Mouse (Mus musculus) E14TG2a.4 (cell line): Measurements from ENCODE around the gene Gm17359.

Experiments used
- H3K27me3 ChIP-seq: 2 replicates; pipeline ENCODE4 v1.6.1; 2014; ENCODE audit warnings: low read length, control low read depth; ENCODE audit not compliant: insufficient read depth
- H3K36me3 ChIP-seq: 2 replicates; pipeline ENCODE4 v1.6.1; 2014; ENCODE audit warnings: low read length, control low read depth; ENCODE audit not compliant: insufficient read depth
- H3K4me1 ChIP-seq: replicated peaks from 2 replicates; pipeline ENCODE4 v1.6.1; 2014; ENCODE audit warnings: low read depth, low read length, control low read depth
- H3K4me3 ChIP-seq: replicated peaks from 2 replicates; pipeline ENCODE4 v1.5.1; 2014; ENCODE audit warnings: mild to moderate bottlenecking, low read length
- H3K9me3 ChIP-seq: 2 replicates; pipeline ENCODE4 v1.6.1; 2014; ENCODE audit warnings: low read length, control low read depth
- CTCF ChIP-seq: conservative IDR thresholded peaks from 2 replicates; pipeline ENCODE4 v1.5.1; 2014; ENCODE audit warnings: low read length
- NANOG ChIP-seq: IDR thresholded peaks from 2 replicates; pipeline ENCODE4 v1.6.1; 2014; ENCODE audit warnings: borderline replicate concordance, low read length, mixed read lengths
- POU5F1 ChIP-seq: IDR thresholded peaks from 2 replicates; pipeline ENCODE4 v1.6.1; 2014; ENCODE audit warnings: low read length, borderline replicate concordance

Gene Gm17359

GRCm38 (mm10) chr3:79415929-79416328, 79.5 kb downstream of the Gm17359 start:
- Histone ChIP-seq H3K9me3 (no peaks in the 10 kb centered on the region), H3K27me3 (peaks cover 2% of the 10 kb centered on the region)

DNA sequence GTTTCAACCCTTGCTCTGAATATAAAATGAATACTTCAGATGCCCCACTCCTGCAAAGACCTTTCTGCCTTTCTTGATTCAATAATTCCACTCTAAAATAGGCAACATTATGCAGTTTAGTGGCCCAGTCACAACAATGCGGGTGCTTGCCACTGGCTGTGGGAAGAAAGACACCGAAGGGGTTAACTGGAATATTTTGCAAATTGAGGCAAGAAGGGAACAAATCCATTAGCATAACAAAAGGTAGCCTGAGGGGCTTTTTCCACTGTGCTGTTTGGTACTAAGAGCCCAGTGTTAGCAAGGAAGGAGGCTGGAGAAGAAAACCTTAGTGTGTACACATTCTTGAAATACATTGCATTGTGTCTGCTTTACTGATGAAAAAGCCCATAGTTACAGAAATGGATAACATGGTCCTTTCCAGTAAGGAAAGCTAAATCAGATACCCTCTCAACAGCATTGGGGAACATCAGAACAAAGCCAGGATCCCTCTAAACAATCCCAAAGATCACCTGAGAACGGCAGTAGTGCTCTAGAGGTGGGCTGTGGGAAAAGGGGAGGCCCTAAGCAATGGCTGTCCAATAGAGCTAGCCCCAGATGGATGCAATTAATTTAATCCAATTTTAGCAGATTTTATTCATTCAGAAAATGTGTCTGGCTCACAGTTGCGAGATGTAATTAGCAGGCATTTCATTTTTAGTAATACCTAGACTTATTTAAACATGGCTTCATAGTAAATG, 80.7 kb downstream of the Gm17359 start:
- no peak overlapping the region for H3K4me3 ChIP-seq
- no peaks in the 10 kb centered on the region for H3K9me3 ChIP-seq
- TF ChIP-seq POU5F1 (peak; percentile 93; the same call in 1 of the 2 replicates), NANOG (no peak)
- peaks cover 23% of the 10 kb centered on the region for H3K4me1 ChIP-seq
- H3K27me3 ChIP-seq = peaks cover 6% of the 10 kb centered on the region
- no peaks in the 10 kb centered on the region for H3K36me3 ChIP-seq

More at GRCm38 (mm10) chr3:79415929-79416328, 79.5 kb downstream of the Gm17359 start:
- TF ChIP-seq CTCF (no peak), POU5F1 (no peak), NANOG (no peak)
- H3K36me3 ChIP-seq = no peaks in the 10 kb centered on the region
- no peak overlapping the region for H3K4me3 ChIP-seq
- H3K4me1 ChIP-seq = peaks cover 23% of the 10 kb centered on the region

DNA sequence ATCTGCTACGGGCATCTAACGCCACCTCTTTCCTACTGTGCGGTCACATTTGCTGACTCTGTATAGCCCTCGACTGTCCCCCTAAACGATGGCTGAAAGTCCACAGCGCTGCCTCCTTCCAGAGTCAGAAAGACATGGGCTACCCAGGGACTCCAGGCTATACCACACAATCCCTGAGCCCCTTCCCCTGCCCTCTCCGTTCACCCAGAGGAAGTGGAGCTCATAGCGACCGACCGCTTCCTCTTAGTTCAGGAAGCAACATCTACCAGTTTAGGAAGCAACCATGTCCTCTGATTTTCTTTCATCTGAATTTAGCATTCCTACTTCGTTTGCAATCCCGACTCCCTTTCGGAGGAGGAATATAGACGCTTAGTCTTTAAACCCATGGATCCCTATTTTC, 82.5 kb downstream of the Gm17359 start:
- Histone ChIP-seq H3K9me3 (no peaks in the 10 kb centered on the region), H3K4me1 (peaks cover 23% of the 10 kb centered on the region), H3K36me3 (no peaks in the 10 kb centered on the region), H3K27me3 (peaks cover 12% of the 10 kb centered on the region), H3K4me3 (no peak overlapping the region)
- TF ChIP-seq CTCF (no peak), NANOG (no peak), POU5F1 (no peak)

GRCm38 (mm10) chr3:79425441-79425840, 89.0 kb downstream of the Gm17359 start:
- H3K4me1 ChIP-seq = no peaks in the 10 kb centered on the region
- H3K27me3 ChIP-seq = peaks cover 27% of the 10 kb centered on the region
- no peaks in the 10 kb centered on the region for H3K36me3 ChIP-seq
- H3K4me3 ChIP-seq = no peak overlapping the region
- no peak for TF ChIP-seq POU5F1
- TF ChIP-seq NANOG = no peak
- TF ChIP-seq CTCF = no peak
- no peaks in the 10 kb centered on the region for H3K9me3 ChIP-seq

DNA sequence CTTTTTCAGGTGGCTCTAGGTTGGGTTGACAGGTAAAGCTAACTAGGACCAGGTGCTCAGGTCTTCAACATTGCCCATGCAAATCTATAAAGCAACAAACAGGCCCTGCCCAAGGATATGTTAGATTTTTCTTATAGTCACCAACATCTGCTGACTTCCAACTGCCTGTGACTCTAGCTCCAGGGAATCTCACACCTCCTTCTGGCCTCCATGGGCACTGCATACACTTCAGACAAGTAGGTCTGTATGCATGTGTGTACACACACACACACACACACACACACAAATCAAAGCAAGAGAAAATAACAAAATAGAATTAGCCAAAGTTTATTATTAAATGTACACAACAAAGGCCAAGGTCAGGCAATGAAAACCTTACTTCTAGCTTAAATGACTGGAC, 97.1 kb downstream of the Gm17359 start:
- Histone ChIP-seq H3K4me3 (no peak overlapping the region), H3K9me3 (no peaks in the 10 kb centered on the region), H3K27me3 (peaks cover 62% of the 10 kb centered on the region), H3K36me3 (no peaks in the 10 kb centered on the region), H3K4me1 (peaks cover 43% of the 10 kb centered on the region)
- no peak for TF ChIP-seq POU5F1
- 0 out of 2 replicates have a peak, but pooled peaks have one; percentile 12 for TF ChIP-seq CTCF

GRCm38 (mm10) chr3:79434436-79434835, 98.0 kb downstream of the Gm17359 start:
- no peaks in the 10 kb centered on the region for H3K9me3 ChIP-seq
- 0 out of 2 replicates have a peak overlapping the region, but pooled peaks have one; percentile 14 for H3K4me3 ChIP-seq
- H3K36me3 ChIP-seq = no peaks in the 10 kb centered on the region
- H3K27me3 ChIP-seq = peaks cover 64% of the 10 kb centered on the region
- peaks cover 43% of the 10 kb centered on the region for H3K4me1 ChIP-seq
- TF ChIP-seq CTCF (no peak), NANOG (no peak), POU5F1 (no peak)

- peaks cover 61% of the 10 kb centered on the region for H3K27me3 ChIP-seq
- no peaks in the 10 kb centered on the region for H3K36me3 ChIP-seq
- H3K9me3 ChIP-seq = no peaks in the 10 kb centered on the region
- no peak overlapping the region for H3K4me3 ChIP-seq
- H3K4me1 ChIP-seq = peaks cover 43% of the 10 kb centered on the region
- TF ChIP-seq CTCF (no peak), POU5F1 (peak; percentile 81; the same call in 1 of the 2 replicates), NANOG (peak; percentile 93)
Observed at GRCm38 (mm10) chr3:79434985-79435384, 98.5 kb downstream of the Gm17359 start.

- Histone ChIP-seq H3K4me1 (peaks cover 43% of the 10 kb centered on the region), H3K9me3 (no peaks in the 10 kb centered on the region), H3K27me3 (peaks cover 55% of the 10 kb centered on the region), H3K4me3 (no peak overlapping the region), H3K36me3 (no peaks in the 10 kb centered on the region)
- TF ChIP-seq NANOG (no peak), CTCF (no peak), POU5F1 (no peak)
Observed at GRCm38 (mm10) chr3:79436186-79436585, 99.7 kb downstream of the Gm17359 start.

DNA sequence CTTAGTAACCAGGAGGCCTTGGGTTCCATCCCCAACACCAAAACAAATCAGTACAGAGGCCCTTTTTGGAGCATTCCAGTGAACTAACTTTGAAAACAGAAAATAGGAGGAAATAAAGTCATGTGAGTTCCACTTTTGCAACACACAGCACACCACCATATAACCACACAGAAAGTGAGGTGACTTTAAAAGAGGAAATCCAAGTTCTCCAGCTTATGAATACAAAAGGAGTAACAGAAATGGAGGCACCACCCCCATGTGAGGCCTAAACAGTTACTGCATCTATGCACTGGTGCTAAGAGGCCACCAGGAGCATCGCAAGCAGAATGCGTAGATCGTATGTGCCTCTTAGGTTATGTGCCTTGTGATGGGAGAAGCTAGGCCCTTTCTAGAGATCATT, 101.8 kb downstream of the Gm17359 start:
- peaks cover 38% of the 10 kb centered on the region for H3K4me1 ChIP-seq

More for the DNA sequence above, 101.8 kb downstream of the Gm17359 start:
- H3K4me3 ChIP-seq = no peak overlapping the region
- peaks cover 42% of the 10 kb centered on the region for H3K27me3 ChIP-seq
- H3K36me3 ChIP-seq = no peaks in the 10 kb centered on the region
- no peak for TF ChIP-seq NANOG
- TF ChIP-seq CTCF = no peak
- no peak for TF ChIP-seq POU5F1
- no peaks in the 10 kb centered on the region for H3K9me3 ChIP-seq
